Mouse (Mus musculus) lung, postnatal 25 days (tissue): Measurements from ENCODE around the gene Pex19.

ENCODE experiments used
- DNase-seq: peaks from one replicate; pipeline ENCODE4 v3.0.0; 2022; ENCODE audit warnings: low spot score

Gene Pex19

DNA sequence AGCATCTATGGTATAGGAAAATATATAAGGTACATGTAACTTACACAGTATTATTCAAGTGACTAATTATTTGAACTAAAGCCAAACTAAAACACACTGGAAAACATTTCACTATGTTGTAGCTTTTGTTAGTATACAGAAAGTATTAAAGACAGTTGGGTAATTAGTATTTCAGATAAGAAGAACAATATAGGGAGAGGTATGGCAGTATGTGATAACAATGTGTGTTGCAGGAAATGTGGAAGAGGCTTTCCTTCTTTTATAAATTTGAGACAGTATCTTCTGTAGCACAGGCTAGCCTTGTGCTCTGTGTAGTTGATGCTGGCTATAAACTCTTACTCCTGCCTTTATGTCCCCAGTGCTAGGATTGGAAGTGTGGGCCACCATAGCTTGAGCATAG, 57.4 kb downstream of the Pex19 start:
- no peak for DNase-seq
